Mouse (Mus musculus) left cerebral cortex, postnatal 36 days (tissue): ENCODE results near the gene Mxra8. TPM values are rescaled to one million over a fixed set of nuclear protein-coding genes. Genes with fewer than 3 reads are reported as not detected.

Experiments
- DNase-seq, 2 experiments: peaks; one replicate each; pipeline ENCODE4 v3.0.0; 2021 to 2022; ENCODE audit warnings: low spot score in 2 of 2, mixed read lengths in 1 of 2
- intact Hi-C: fragments of 180-260 bp; cut with DNase I; formaldehyde crosslinking; loops from one replicate; pipeline ENCODE4 v1.15.1; 2025
- total RNA-seq, 2 experiments: library from RNA; stranded (reverse); gene quantifications; 2 replicates each; pipeline ENCODE4 v1.2.3; 2021

Gene Mxra8
- total RNA-seq, 2 experiments from 2014 or later = 5.8 to 10.3 TPM

DNA sequence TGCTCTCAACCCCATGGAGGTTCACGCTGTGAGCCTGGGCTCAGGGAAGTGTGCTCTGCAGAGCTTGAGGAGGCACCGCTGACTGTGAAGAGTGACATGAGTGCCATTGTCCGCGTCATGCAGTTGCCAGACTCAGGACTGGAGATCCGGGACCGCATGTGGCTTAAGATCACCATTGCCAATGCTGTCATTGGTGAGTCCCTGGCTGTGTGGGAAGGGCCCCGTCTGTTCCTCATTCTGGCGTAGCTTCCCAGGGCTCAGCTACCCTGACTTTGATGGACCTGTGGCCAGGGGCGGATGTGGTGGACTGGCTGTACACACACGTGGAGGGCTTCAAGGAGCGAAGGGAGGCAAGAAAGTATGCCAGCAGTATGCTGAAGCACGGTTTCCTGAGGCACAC, 16.6 kb downstream of the Mxra8 start:
- intact Hi-C loops = no loop called here
- no peak for DNase-seq

DNA sequence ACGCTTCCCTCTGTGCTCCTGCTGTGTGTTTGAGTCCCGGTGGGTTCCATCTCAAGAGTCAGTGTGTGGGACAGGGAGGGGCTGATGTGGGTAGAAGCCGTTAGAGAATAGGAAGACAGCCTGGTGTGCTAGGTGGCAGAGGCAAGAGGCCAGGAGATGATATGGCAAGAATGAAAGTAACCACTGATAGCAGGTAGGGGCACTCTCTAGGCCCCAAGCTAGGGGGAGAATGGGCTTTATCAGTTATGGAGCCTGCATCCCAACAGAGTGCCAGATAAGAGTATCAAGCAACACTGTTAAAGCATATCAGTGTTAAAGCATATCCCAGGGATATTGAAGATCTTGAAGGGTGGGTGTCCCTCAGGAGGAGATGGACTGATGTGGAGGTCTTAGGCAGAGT, 17.4 kb downstream of the Mxra8 start:
- DNase-seq = no peak
- intact Hi-C loops = no loop called here

DNA sequence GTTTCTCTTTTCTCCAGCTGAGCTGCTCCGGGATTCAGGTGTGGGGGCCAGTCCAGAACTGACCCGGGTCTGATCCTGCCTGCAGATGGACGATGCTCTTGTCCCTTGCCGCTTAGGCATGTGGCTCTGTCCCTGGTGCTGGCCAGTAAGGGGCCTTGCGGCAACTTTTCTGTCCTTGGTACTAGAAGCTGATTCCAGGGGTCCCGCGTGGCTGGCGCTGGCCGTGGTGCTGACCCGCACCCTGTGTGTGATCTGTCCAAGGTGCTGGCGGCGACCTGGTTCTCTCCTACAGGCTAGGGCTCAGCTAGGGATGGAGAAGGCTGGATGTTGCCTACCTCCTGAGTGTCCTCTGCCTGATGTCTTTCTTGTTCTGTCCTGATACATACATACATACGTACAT, 19.8 kb downstream of the Mxra8 start:
- intact Hi-C loops = no loop called here
- no peak for DNase-seq

DNA sequence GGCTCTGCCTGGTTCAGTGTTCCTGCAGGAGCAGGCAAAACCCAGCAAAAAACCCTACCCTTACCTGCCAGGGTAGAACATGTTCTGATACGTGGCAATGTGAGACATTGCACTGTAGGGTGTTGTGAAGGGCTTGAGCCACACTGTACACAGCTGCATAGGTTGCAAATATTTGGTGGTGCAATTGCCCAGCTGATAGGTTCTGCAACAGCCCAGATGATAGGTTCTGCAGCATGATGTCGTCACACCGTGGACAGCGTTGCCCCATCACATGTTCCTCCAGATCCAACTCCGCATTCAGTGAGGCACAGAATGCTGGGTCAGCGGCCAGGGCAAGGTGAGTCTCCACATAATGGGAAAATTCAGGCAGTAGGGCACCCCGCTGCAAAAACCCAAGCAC, 22.3 kb downstream of the Mxra8 start:
- intact Hi-C loops = no loop called here
- no peak for DNase-seq

DNA sequence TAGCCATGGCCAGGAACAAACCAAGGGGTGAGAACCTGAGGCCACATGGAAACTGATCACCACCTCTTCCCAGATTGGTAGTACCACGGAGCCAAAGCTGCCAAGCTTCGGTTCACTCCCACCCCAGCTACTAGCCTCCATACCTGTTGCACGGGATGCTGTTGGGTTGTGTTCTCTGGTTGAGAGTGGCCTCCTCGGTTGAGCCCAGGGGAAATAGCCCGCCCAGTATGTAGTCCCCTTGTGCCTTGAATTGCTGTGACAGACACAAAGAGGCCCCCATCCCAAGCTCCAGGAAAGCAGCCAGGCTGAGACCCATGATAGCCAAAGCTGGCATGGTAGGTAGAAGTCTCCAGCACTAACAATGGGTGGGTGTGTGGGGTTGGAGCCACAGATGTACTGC, 23.5 kb downstream of the Mxra8 start, which contains the start of gene Tas1r3:
Gene Tas1r3 (minus strand): TSS at position 362 of the 400 bp plus-strand sequence.
- DNase-seq = no peak
- intact Hi-C loops = no loop called here

DNA sequence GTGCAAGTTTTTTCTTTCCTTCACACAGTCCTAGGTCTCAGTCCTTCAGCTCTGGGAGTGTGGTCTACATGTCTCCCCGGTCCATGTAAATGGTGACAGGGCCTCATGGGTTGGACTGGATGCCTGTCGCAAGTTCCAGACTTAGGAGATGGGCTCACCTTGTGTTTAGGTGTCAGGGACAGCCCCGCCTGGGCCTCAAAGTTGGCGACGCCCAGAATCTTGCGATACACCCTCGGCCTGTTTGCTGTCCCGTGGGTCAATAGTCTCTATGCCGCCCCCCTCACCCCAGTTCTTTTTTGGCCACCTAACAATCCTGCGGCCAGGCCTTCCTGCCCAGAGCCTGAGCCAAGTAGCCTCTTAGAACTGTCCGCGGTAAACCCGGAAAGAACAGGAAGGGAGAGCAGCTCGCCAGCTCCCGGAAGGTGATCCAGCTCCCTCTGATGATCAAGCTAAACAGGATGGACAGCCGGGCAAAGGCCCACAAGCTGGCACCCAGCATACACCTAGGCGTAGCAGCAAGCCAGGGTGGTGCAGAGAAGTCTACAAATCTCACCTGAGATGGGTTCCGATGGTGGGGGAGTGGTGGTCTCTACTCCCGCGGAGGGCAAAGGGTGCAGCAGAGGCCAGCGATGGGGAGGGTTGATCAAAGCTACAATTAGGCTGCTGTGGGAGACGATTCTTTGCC, 29.3 kb downstream of the Mxra8 start:
- no peak for DNase-seq
- intact Hi-C loops = loop anchor here (2.0 kb wide), 2 partner anchors 22 to 24 kb away; partner anchors contain the start of gene Dvl1

DNA sequence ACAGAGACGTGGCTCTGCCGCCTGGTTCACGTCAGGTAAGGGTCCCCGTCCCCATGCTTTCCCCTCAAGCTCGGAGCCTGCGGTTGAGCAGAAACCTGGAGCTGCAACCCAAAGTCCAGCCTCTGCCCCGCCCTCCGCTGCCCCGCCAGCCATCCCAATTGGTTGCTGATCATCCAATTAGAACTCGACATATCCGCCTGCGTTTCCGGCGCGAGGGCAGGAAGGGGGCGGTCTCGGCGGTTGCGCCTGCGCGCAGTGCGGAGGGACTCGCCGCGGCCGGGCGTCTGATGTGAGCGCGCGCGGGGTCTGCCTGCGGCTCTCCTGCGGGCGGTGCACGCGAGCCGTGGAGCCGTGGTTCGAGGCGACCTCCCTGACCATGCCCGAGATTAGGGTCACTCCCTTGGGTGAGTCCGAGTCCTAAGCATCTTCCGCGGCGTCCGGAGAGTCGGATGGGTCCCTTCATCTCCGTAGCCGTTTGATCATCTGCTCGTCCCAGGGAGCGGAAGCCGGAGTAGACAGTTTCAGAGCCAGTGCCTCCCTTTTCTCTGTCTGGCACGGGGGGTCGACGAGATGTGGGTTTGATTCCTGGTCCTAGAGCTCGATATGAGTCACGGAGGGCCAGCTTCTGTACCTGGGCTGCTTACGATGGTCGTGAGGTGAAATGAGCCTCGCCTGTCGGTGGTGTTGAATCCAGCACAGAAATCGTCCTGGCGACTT, 30.0 kb downstream of the Mxra8 start, which contains the start of the genes Cptp and Ints11:
Gene Cptp (minus strand): TSS at position 124 of the 717 bp plus-strand sequence.
Gene Ints11 (plus strand): TSS at position 230 of the 717 bp plus-strand sequence.
- DNase-seq = peak; percentile 96 to 97
- intact Hi-C loops = loop anchor here (2.0 kb wide), 2 partner anchors 23 kb away; partner anchors contain the start of gene Dvl1

DNA sequence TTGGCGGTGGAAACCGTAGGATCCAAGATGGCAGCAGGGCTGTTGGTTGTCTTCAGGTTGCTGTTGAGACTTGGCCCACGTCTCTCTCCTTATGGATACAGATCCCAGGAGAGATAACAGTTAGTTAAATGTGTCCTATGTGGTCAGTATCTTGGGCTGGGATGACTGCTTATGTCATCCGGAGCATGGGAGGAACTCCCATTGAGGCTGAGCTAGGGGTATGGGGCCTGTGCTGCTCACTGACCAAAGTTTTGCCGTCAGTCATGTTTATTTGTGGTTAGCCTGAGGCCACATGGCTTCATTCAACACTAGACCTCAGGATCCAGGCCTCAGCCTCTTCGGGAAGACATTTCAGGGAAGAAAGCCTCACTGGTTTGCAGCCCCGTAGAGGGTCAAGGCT, 31.9 kb downstream of the Mxra8 start:
- DNase-seq = no peak
- intact Hi-C loops = no loop called here

DNA sequence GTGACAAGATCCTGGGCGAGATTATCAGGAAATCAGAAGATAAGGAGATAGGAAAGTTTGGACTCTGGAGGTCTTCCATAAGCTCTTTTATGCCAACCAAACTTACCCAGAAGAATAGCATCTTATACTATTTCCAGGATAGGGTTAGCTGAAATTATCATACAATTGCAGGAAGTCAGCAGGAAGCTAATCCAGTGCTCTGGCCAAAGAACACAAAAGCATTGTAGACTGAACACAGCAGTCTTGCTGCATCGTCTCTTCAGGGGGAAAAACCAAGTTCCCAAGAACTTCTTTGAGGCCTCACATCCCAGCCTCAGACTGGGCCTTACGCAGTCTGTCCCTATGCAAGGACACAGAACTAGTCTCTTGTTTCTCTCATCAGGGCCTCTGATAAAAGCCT, 44.1 kb downstream of the Mxra8 start:
- intact Hi-C loops = no loop called here
- no peak for DNase-seq

DNA sequence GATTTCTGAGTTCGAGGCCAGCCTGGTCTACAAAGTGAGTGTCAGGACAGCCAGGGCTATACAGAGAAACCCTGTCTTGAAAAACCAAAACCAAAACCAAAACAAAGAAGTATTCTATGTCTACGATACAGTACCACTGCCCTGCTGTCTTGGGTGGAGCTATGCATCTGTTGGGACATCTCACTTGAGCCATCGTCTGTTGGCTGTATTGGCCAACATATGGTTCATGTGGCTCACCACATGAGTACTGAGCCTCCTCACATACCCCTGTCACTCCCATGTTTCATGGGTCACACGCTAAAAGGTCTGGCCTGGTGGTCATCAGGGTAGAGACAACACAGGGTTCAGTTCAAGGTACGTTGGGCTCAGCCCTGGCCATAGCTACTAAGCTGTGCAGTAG, 46.9 kb downstream of the Mxra8 start:
- DNase-seq = peak in 1 of 2 experiments; percentile 1
- intact Hi-C loops = no loop called here

DNA sequence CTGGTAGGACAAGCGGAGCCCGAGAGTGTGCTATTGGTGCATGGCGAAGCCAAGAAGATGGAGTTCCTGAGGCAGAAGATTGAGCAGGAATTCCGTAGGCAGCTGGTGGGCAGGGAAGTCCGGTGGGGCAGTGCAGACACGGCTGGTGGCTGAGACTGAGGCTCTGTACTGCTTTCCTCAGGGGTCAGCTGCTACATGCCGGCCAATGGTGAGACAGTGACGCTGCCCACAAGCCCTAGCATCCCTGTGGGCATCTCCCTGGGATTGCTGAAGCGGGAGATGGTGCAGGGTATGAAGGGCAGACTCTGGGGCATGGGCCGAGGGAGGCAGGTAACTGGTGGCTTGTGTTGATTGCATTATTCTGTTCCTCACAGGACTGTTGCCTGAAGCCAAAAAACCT, 48.2 kb downstream of the Mxra8 start:
- intact Hi-C loops = no loop called here
- peak in 1 of 2 experiments; percentile 2 for DNase-seq

DNA sequence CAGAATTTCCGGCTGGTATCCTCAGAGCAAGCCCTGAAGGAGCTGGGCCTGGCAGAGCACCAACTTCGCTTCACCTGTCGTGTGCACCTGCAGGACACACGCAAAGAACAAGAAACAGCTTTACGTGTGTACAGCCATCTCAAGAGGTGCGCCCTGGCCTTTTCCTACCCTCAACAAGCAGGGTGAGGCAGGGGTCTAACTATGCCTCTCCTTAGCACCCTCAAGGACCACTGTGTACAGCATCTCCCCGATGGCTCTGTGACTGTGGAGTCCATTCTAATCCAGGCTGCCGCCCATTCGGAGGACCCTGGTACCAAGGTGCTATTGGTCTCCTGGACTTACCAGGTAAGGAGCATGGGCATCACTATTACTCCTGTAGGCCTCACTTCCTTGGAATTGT, 48.7 kb downstream of the Mxra8 start:
- intact Hi-C loops = no loop called here
- peak in 1 of 2 experiments; percentile 2 for DNase-seq

DNA sequence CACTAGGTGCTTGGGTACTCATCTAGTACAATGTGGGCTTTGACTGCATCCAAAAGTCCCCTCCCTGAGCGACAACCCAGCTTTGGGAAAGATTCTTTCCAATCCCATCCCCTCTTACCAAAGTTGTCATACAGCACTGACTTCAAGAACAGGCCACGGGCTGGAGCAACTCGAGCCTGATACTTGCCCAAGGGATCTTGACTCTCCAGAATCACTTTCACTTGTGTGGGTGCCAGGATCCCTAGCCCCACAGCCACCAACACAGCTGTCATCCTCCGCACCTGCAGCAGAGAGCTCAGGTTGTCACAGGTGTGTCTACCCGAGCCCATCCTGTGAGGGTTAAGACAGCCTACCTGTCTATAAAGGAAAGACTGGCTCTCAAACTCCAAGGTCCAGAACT, 49.8 kb downstream of the Mxra8 start:
- intact Hi-C loops = no loop called here
- peak in 1 of 2 experiments; percentile 2 for DNase-seq

DNA sequence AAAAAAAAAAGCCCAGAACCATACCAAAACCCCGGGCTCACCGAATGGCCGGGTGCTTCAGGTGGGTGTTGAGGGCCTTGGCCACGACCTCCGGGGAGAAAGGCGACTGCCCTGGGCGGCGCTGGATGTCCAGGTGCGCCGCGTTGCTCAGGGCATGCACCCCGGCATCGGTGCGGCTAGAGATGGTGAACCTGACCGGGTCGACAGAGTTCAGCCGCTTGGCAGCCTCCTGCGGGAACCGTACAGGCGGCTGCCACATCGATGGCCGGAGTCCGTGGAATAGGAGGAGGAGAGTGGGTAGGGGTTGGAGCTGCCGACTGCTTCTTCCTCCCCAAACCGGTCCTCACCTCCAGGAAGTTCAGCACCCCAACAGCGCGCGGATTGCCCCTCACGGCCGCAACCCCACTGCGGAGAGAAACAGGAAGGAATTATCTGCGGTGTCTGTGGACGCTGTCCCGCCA, 51.6 kb downstream of the Mxra8 start:
- no peak for DNase-seq

DNA sequence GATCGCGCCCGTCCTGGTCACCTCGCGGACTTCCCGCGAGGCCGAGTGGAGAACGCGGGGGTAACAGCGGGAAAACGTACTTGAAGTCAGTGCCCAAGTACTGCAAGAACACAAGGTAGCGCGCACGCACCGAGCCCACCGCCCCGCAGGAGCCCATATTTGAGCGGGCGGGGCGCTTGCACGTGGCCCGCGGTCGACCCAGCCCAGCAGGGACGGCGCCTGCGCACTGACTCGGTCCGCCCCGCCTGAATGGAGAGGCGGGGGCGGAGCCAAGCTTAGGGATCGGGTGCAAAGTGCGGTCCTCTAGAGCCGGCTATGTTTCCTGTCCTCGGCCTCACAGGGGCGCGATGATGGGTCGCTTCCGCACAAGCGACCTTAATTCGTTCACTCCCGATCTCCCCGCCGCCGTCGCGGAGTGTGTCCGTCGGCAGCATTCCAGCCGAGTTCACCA, 52.1 kb downstream of the Mxra8 start, which contains the start of the genes Pusl1 and Acap3:
Gene Pusl1 (minus strand): TSS at position 231 of the 451 bp plus-strand sequence.
Gene Acap3 (plus strand): TSS at position 272 of the 451 bp plus-strand sequence.
- DNase-seq = peak; percentile 95 to 97
- intact Hi-C loops = loop anchor here (1.0 to 2.0 kb wide), 2 partner anchors 23 to 52 kb away; partner anchors contain the start of genes Cptp, Ints11 and Ube2j2

More for the DNA sequence above, 51.6 kb downstream of the Mxra8 start:
- intact Hi-C loops = loop anchor here (1.0 kb wide), 1 partner anchor 52 kb away; the partner anchor contains the start of gene Ube2j2

DNA sequence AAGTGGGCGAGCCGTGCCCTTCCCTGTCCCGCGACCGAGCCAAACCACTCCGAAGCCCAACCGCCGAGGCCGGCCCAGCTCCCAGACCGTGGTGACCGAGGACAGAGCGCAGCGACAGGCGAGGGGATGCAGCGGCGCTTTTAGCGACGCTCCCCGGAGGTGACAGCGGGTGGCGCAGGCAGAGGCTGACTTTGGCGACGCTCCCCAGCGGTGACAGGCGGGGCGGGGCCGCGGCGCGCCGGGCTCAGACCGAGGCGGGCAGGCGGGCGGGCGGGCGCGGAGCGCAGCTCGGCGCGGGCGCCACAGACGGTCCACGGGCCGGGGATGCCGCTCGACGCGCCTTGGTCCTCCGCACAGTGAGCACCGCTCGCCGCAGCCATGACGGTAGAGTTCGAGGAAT, 52.5 kb downstream of the Mxra8 start:
- intact Hi-C loops = loop anchor here (2.0 kb wide), 1 partner anchor 23 kb away; the partner anchor contains the start of genes Cptp and Ints11
- peak; percentile 82 to 86 for DNase-seq

DNA sequence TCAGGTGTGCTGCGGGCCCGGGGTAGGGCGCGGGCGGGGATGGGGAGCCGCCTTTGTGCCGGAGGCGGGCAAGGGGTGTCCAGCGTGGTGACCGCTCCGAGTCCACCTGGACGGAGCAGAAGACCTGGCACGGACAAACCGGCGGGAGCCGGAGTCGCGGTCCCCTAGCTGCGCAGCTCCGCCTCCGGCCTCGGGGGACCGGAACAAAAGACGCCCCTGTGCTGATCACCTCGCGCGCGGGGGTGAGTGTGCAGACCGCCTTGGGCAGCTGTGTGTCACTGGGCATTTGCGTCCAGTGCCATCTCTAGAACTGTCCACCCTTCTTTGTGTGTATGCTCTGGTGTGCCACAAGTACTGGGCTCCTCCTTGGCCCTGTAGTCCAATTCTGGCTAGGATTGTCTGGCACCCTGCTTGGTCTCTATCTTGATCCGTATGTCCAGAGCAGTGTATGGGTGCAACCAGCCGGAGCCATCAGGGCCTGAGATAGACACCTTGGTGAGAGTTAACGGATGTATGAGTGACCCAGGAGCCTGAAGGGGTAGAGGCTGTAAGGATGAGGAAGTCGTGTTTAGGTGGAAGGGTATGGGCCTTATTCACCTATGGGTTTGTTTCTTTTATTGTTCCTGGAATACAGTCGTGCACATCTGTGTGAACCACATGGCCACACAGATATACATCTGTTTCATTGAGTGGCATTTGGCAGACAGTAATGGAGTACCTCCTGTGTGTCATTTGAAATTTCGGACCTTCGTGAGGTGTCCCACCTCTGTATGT, 53.1 kb downstream of the Mxra8 start:
- no peak for DNase-seq
- intact Hi-C loops = loop anchor here (2.0 kb wide), 1 partner anchor 24 kb away; the partner anchor contains the start of genes Cptp and Ints11

DNA sequence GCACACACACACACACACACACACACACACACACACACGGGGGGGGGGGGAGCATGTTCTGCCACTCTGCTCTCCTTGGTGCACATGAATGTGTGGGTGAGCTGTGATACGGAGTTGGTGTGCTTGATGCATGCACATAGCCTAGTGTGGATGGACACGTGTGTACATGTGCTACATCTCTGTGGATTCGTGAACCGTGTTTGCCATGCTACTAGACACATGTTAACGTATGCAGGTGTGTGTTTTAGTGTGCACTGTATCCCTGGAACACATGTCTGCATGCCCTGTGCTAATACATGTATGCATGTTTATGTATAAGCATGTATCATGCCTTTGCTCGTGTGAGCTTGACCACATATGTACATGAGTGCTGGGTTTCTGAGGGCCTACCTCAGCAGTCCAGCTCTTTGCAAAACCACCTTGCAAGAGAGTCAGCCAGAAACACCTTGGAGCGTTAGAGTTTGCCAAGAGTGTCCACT, 53.8 kb downstream of the Mxra8 start:
- no peak for DNase-seq
- intact Hi-C loops = loop anchor here (2.0 kb wide), 1 partner anchor 24 kb away; the partner anchor contains the start of genes Cptp and Ints11
